Mouse (Mus musculus) hindlimb bud, embryonic 11.5 days (tissue): ENCODE results near the gene Gm47996.
"Not testable (repeated sequence)": the region's sequence is repeated elsewhere in the genome, so short reads cannot be mapped to it uniquely, and the experiment has no call there.

Experiments
- DNase-seq: peaks from one replicate; pipeline ENCODE4 v3.0.0-alpha.2; 2012; ENCODE audit warnings: low read depth, low spot score; ENCODE audit errors: extremely low spot score

Gene Gm47996

DNA sequence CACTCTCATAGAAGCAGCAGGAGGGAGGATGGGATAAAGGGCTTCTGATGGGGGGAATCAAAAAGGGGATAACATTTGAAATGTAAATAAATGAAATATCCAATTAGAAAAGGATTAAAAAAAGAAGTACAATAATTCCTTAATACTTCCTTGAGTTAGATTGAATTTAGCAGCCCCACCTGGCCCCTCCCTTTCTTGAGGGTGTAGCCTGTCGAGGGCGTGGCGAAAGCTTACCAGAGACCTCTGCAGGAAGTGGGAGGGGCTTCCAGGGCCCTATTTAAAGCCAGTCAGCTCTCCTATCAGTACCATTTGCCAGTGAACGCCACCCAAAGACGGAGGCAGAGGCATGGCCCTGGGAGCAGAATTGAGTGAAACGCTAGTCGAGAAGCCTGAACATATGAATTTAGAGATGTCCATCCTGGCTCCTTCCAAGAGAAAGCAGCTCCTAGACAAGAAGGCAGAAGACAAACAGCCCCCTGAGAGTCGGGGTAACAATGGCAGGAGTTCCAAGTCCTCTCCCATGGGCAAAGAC lies at the start of gene Gm47996:
Gene Gm47996, plus strand, starts transcription at position 308 of the 532 bp plus-strand sequence.
- DNase-seq: not testable (repeated sequence)

DNA sequence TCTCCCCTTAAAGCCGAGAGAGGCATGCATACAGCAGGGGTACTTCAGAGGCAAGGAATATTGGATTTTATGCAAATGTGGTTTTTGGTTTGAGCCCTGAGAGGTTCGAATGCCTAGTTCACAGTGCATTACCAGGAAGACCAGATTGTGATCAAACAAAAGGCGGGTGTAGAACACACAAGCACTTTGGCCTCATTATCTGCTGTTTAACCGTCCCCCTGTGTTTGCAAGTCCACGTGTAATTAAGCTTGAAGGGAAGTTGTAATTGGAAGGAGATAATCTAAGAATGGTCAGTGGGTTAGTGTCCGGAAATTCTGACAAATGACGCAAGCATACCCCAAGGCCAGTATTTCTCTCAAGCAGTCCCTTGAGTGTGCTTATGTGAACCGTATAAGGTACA lies 43.9 kb upstream of the Gm47996 start:
- no peak for DNase-seq

DNA sequence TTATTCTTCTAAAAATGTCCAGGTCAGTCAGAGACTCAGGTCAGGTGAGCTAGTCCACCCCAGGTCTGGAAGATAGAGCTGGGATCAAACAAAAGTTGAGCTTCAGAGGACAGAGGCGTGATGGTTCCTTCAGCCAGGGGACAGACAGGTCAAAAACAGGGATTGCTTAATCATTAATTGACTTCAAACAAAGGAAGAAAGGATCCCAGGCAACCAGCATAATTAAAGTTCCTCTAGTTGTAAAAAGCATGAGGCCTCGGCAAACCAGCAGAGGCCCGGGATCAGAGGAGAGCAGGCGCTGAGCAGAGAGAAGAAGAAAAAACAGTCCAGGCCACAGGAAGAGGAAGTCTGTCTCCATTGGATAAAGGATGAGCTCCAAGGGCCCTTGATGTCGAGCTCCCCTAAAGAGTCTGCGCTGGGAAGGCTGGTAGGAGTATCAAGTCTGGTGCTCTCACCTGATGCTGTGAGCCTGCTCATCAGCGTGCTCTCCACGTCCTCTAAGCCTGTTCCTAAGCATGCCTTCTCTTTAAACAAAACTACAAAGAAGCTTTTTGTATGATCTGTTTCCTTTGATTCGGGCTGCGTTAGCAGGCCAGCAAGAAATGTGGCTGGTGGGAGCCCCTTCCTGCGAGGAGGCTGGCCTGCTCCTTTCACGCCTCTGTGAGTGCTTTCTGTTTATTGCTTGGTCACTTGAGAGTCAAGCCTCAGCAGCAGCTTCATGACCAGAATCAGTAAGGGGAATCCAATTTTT lies 42.5 kb upstream of the Gm47996 start:
- no peak for DNase-seq

DNA sequence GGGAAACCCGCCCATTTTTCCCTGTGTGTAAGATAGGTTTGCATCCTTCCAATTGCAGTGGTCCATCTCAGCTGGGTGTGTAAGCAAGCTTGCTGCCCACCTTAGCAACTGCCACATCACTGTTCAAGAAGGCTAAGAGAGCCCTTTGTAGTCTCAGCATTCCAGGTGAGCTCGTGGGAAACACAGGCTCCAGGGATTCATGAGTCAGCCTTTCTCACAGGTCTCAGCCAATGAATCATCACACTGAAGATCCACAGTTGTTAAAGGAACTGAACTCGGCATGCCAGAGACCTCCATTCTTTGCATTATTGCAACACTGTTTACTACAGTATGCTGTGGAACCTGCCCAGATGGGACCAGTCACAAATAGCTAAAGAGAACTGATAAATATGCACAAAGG lies 41.3 kb upstream of the Gm47996 start:
- no peak for DNase-seq

DNA sequence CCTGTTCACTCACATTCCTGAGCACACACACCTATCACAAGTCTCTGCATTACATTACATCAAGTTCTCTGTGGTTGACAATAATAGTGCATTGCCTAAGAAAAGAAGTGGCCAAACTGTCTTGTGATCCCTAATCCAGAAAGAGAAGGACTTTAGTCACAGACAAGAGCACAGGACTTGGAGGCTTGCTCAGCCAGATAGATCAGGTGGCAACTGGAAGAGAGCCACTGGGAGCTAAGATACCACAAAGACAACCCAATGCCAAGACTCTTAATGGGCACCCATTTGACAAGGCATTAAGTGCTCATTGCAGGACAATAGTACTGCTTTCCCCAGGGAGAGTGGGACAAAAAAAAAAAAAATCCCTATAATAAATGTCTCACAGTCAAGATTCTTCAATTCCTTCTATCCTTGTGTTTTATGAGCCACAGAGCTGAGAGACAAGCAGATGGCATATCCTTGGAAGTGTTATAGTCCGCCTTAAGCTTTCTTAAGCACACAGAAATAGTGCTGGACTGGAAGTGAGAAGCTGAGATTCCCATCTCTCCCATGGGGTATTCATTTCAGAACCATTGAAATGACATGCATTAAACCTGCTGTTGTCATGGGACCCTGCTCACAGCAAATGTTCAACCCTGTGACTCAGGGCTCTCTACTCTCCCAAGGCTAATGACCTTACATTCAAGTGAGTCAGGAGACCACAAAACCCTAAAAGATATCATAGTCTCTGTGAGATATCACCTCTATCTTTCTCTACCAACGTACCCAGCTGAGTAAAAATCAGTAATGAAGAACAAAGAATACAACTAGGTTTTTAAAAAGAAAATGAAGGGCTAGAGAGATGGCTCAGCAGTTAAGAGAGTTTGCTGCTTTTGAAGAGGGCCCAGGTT lies 38.1 kb upstream of the Gm47996 start:
- DNase-seq: no peak

DNA sequence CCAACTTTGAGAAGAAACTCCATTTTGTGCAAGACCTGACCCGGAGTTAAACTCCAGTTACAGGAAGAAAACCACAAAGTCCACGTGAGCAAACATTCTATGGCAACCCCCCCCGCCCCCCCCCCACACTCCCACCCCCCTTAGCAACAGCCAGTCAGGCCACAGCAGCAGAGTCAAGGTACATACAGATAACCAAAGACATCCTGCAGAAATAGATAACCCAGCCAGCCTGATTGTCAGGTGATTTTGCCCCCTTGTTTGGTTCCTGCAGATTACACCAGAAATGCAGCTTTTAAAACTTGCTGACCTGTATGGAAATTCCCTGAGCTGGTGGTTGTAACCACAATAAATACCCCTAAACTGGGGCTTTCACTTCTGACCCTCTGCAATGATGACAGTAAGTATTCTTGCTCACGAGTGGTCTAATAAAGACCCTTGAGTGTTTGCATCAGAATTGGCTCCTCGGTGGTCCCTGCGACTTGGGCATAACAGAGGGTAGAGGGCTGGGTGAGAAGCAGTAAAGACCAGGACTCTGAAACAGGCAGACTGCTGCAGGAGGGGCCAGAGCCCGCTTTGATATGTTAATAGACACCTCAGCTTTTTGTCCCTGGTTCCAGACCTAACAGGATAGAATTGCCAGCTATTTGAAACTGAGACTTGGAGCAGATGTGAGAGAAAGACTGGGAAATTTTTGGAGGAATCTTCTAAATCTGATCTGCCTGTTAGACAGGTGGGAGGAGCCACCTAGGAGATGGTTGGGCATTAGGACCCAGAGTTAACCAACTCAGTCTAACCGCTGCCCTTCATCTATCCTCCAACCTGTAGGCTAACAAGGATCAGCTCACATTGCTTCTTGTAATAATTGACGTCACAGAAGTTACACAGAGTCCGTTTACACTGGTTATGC lies 32.6 kb upstream of the Gm47996 start:
- DNase-seq: peak; percentile 54

DNA sequence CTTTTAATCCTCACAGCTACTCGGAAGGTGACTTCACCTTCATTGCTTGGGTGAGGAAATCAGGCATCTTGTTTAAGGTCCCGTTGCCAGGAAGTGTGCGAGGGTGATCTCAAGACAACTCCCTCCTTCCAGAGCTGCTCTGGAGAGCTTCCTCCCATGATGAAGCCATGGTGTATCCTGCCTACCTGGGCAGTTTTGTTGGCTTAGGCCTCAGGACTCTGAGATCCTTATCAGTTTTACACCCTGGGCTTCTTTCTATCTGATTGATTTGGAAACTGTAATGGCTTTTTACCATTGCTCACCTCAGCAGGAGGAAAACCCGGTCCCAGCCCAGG lies 32.0 kb upstream of the Gm47996 start:
- no peak for DNase-seq

DNA sequence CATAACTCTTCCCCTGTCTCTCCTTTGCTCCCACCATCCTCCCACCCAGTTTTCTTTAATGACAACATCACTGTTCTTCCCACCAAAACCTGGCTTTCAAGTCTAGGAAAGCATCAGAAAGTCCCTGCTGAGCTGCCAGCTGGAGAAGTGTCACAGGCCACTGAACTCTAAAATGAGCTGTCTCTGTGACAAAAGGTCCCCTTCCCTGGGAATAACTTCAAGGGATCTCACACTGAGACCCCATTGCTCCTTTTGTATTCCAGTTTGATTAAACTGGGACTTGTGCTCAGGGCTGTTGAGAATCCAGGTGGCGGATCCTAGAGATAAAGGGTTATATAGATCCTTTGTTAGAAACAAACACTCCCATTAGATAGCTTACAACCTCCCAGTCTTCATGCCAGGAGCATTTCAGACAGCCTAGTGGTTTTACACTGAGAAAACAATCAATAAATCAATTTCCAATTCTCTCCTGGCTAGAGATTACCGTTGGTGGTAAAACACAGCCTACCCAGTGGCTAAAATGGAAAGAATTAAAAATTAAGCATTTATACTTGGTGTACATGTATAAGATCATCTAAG lies 31.3 kb upstream of the Gm47996 start:
- no peak for DNase-seq

DNA sequence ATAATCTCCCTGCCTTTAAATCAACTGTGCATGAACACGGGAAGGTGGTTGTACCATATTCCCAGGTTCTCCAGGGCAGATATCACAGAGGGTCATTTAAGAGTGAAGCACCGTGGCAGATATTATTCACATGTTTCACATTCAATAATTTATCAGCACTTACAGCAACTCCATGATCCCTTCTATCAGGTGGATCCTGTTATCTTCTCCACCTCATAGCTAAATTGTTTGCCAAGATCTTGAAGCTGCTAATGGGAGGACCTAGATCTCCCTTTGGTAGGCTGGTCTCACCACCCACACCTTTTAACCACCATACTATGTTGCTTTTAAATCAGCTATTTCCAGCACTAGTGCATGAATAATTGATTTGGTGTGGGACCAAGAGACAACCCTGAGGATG lies 29.8 kb upstream of the Gm47996 start:
- no peak for DNase-seq

DNA sequence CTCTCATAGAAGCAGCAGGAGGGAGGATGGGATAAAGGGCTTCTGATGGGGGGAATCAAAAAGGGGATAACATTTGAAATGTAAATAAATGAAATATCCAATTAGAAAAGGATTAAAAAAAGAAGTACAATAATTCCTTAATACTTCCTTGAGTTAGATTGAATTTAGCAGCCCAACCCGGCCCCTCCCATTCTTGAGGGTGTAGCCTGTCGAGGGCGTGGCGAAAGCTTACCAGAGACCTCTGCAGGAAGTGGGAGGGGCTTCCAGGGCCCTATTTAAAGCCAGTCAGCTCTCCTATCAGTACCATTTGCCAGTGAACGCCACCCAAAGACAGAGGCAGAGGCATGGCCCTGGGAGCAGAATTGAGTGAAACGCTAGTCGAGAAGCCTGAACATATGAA lies 27.7 kb upstream of the Gm47996 start, which contains the start of gene Gm47985:
Gene Gm47985, plus strand, starts transcription at position 272 of the 400 bp plus-strand sequence.
- not testable (repeated sequence) for DNase-seq

DNA sequence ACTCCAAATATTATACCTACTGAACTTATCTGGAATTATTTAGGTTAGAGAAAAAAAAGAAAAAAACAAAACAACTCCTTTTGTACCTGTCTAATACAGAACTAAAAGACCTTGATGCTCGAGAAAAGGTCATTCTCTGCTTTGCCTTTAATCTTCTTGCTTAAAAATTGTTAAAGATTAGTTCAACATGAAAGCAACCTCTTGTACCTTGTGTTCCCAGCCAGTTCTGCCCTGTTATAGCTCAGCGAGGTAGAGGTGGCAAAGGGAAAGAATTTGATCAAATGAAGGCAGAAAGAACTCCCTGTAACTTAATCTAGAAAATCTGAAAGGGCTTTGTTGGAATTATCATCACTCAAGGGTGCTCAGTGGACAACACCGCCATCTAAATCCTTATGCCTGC lies 23.7 kb upstream of the Gm47996 start:
- not testable (repeated sequence) for DNase-seq

DNA sequence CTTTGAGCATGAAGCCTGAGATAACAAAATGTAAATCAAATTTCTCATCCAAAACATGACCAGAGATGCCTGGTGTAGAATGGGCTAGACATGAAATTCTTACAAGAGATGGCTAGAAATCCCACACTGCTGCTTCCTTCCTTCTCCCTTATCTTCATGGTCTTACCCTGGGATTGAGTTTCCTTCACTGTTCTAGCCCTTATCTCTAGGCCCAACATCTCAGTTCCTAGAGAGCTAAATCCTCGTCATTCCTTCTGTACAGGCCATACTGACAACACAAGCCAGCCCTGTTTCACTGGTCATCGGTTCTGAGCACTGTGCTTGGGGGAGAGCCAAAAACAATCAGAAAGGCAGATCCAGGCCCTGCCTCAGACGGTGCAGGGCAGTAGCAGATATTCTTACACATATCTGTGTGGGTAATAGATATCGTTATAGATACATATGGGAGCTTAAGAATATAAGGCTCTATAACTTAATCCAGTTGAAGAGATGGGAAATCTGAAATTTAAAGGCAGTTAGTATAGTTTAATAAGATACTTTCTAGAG lies 23.0 kb upstream of the Gm47996 start:
- DNase-seq: not testable (repeated sequence)

DNA sequence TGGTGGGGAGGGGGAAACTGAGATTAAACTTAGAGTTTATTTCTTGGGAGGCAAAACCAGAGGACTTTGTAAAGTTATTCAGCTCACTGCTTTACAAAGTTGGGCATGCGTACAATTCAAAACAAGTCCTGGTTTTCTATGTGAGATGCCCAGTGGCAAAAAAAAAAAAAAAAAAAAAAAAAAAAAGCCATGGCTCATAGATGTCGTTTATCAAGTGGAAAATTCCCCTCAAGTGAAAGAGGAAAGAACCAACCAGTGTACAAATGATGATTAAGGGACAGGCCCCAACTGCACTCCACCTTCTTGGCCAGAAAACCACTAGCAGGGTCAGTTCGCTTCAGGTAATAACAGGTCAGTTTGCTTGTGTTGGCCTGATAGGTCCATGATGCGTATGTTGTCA lies 21.5 kb upstream of the Gm47996 start:
- no peak for DNase-seq

DNA sequence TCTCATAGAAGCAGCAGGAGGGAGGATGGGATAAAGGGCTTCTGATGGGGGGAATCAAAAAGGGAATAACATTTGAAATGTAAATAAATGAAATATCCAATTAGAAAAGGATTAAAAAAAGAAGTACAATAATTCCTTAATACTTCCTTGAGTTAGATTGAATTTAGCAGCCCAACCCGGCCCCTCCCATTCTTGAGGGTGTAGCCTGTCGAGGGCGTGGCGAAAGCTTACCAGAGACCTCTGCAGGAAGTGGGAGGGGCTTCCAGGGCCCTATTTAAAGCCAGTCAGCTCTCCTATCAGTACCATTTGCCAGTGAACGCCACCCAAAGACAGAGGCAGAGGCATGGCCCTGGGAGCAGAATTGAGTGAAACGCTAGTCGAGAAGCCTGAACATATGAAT lies 17.9 kb upstream of the Gm47996 start, which contains the start of gene Gm8947:
Gene Gm8947, plus strand, starts transcription at position 302 of the 400 bp plus-strand sequence.
- DNase-seq: not testable (repeated sequence)

DNA sequence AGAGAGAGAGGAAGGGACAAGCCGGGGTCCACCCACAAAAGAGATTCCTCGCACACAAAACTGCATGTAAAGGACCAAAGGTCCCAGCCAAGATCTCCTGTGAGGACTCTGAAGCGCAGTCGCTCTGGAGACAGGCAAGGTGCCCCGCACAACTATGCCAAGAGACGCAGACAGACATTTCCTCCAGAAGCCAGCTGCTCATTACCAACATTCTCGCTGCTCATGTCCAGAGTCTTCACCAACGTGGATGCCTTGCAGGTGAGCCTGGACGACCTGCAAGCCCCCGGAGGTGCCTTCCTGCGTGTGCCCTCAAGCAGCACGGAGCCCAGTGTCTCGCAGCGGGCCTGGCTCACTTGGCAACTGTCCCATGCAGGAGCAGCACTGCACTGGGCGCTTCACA lies 17.2 kb upstream of the Gm47996 start:
- DNase-seq: not testable (repeated sequence)

DNA sequence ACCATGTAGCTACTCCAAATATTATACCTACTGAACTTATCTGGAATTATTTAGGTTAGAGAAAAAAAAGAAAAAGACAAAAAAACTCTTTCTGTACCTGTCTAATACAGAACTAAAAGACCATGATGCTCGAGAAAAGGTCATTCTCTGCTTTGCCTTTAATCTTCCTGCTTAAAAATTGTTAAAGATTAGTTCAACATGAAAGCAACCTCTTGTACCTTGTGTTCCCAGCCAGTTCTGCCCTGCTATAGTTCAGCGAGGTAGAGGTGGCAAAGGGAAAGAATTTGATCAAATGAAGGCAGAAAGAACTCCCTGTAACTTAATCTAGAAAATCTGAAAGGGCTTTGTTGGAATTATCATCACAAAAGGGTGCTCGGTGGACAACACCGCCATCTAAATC lies 13.9 kb upstream of the Gm47996 start:
- DNase-seq: not testable (repeated sequence)

DNA sequence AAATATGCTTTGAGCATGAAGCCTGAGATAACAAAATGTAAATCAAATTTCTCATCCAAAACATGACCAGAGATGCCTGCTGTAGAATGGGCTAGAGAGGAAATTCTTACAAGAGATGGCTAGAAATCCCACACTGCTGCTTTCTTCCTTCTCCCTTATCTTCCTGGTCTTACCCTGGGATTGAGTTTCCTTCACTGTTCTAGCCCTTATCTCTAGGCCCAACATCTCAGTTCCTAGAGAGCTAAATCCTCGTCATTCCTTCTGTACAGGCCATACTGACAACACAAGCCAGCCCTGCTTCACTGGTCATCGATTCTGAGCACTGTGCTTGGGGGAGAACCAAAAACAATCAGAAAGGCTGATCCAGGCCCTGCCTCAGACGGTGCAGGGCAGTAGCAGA lies 13.2 kb upstream of the Gm47996 start:
- DNase-seq: not testable (repeated sequence)

DNA sequence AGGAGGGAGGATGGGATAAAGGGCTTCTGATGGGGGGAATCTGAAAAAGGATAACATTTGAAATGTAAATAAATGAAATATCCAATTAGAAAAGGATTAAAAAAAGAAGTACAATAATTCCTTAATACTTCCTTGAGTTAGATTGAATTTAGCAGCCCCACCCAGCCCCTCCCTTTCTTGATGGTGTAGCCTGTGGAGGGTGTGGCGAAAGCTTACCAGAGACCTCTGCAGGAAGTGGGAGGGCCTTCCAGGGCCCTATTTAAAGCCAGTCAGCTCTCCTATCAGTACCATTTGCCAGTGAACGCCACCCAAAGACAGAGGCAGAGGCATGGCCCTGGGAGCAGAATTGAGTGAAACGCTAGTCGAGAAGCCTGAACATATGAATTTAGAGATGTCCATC lies 11.8 kb upstream of the Gm47996 start, which contains the start of gene Gm47995:
Gene Gm47995, plus strand, starts transcription at position 329 of the 400 bp plus-strand sequence.
- DNase-seq: not testable (repeated sequence)

DNA sequence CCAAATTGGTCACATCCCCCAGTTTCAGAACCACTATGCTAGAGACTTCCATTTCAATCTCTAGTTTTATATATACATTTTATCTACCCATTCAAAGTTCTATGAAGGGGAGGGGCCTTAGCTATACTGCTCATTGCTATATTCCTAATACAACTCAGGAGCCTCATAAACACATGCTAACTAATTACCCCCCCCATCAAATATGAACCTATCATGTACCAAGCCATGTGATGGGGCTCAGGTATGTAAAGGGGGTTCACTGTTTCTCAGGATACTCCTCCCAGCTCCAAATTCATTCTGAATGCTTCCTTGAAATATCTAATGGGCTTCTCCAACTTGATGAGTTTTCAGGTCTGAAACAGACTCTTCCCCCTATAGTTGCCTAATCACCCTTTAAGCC lies 9.3 kb upstream of the Gm47996 start:
- DNase-seq: not testable (repeated sequence)

DNA sequence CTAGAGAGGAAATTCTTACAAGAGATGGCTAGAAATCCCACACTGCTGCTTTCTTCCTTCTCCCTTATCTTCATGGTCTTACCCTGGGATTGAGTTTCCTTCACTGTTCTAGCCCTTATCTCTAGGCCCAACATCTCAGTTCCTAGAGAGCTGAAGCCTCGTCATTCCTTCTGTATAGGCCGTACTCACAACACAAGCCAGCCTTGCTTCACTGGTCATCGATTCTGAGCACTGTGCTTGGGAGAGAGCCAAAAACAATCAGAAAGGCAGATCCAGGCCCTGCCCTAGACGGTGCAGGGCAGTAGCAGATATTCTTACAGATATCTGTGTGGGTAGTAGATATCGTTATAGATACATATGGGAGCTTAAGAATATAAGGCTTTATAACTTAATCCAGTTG lies 7.2 kb upstream of the Gm47996 start:
- not testable (repeated sequence) for DNase-seq
